Mouse (Mus musculus): ENCODE results near the gene Evx2. TPM values are rescaled to one million over a fixed set of nuclear protein-coding genes. Genes with fewer than 3 reads are reported as not detected.
A peak's percentile ranks its signal among the peaks of the same experiment; 100 is the strongest.

Gene Evx2
- polyA plus RNA-seq, 1 experiment from 2014 or later: not detected

- H3K36me3 ChIP-seq (replicated peaks; ENCODE audit: insufficient read depth, low read length): no peaks in the 10 kb centered on the region
- H3K4me1 ChIP-seq (ENCODE audit: insufficient read depth): peaks cover 11% of the 10 kb centered on the region
- ATAC-seq (no peak), DNase-seq (no peak)
- no peak overlapping the region for H3K4me3 ChIP-seq (ENCODE audit: low read depth, low read length)
- H3K9ac ChIP-seq (replicated peaks): no peak overlapping the region
- H3K27ac ChIP-seq (ENCODE audit: low read depth): no peak overlapping the region
- H3K27me3 ChIP-seq (ENCODE audit: insufficient read depth, low read length): peaks cover 98% of the 10 kb centered on the region
- no peak overlapping the region for H3K4me2 ChIP-seq (ENCODE audit: low read depth, low read length)
- 5% methylated on average over 30 of the region's 30 CpGs for WGBS (ENCODE audit: insufficient replicate concordance)
- TF ChIP-seq CTCF (IDR thresholded peaks at IDR 0.05; ENCODE audit: low read depth): no peak
- H3K9me3 ChIP-seq (ENCODE audit: low read length): no peaks in the 10 kb centered on the region
These were observed 1.3 kb upstream of the Evx2 start for GRCm38 (mm10) chr2:74660421-74661375.

DNA sequence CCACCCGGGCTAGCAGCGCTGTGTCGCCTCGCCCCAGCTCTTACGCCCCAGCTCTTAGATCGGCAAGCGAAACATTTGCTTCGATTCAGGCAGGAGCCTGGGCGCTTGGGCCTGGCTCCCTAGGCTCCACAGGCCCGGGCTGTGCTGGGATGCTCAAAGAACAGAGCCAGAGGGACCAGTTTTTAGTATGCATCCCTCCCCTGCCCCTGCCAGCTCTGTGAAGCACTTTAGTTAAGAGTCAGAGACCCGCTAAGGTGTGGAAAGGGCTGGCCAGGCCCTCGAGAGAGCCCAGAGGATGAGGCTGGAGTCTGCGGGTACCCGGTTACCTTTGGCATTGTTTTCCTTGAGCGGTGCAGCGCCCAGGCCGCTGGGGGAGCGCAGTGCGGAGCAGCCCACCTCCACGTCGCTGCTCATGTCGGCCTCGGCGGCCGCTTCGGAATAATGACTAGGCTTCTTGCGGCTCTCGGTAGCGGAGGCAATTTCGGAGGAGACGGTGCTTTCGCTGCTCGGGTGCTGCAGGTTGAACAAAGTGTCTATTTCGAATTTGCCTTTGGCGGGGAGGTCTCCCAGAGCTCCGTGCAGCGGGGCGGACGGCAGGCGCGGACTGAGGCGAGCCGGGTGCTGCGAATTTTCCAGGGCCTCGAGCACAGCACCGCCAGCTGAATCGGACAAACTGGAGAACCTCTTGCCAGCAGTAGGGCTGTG is 538 bp downstream of the Evx2 start:
- Histone ChIP-seq H3K9ac (replicated peaks) (no peak overlapping the region), H3K4me3 (ENCODE audit: low read depth, low read length) (no peak overlapping the region), H3K9me3 (ENCODE audit: low read length) (no peaks in the 10 kb centered on the region), H3K4me1 (ENCODE audit: insufficient read depth) (peaks cover 15% of the 10 kb centered on the region), H3K27ac (ENCODE audit: low read depth) (no peak overlapping the region), H3K4me2 (ENCODE audit: low read depth, low read length) (no peak overlapping the region), H3K27me3 (ENCODE audit: insufficient read depth, low read length) (peaks cover 98% of the 10 kb centered on the region), H3K36me3 (replicated peaks; ENCODE audit: insufficient read depth, low read length) (no peaks in the 10 kb centered on the region)
- no peak for DNase-seq
- no peak for ATAC-seq
- WGBS (ENCODE audit: insufficient replicate concordance): 3% methylated on average over 47 of the region's 47 CpGs
- no peak for TF ChIP-seq CTCF (IDR thresholded peaks at IDR 0.05; ENCODE audit: low read depth)
- no peak for TF ChIP-seq EP300 (IDR thresholded peaks at IDR 0.05; ENCODE audit: low read depth)

- 2% methylated on average over 15 of the region's 15 CpGs for WGBS (ENCODE audit: insufficient replicate concordance)
- no peak overlapping the region for H3K9ac ChIP-seq (replicated peaks)
- H3K27ac ChIP-seq (ENCODE audit: low read depth): no peak overlapping the region
- H3K4me1 ChIP-seq (ENCODE audit: insufficient read depth): peaks cover 15% of the 10 kb centered on the region
- H3K4me2 ChIP-seq (ENCODE audit: low read depth, low read length): peak overlapping the region; percentile 51; the same call in 1 of the 2 replicates
- TF ChIP-seq CTCF (IDR thresholded peaks at IDR 0.05; ENCODE audit: low read depth): no peak
- TF ChIP-seq EP300 (IDR thresholded peaks at IDR 0.05; ENCODE audit: low read depth): no peak
- H3K36me3 ChIP-seq (replicated peaks; ENCODE audit: insufficient read depth, low read length): no peaks in the 10 kb centered on the region
- peak overlapping the region; percentile 22; the same call in 1 of the 2 replicates for H3K4me3 ChIP-seq (ENCODE audit: low read depth, low read length)
- H3K9me3 ChIP-seq (ENCODE audit: low read length): no peaks in the 10 kb centered on the region
- ATAC-seq (no peak), DNase-seq (no peak)
- peaks cover 94% of the 10 kb centered on the region for H3K27me3 ChIP-seq (ENCODE audit: insufficient read depth, low read length)
These were observed 1.2 kb downstream of the Evx2 start for GRCm38 (mm10) chr2:74658024-74658666.

DNA sequence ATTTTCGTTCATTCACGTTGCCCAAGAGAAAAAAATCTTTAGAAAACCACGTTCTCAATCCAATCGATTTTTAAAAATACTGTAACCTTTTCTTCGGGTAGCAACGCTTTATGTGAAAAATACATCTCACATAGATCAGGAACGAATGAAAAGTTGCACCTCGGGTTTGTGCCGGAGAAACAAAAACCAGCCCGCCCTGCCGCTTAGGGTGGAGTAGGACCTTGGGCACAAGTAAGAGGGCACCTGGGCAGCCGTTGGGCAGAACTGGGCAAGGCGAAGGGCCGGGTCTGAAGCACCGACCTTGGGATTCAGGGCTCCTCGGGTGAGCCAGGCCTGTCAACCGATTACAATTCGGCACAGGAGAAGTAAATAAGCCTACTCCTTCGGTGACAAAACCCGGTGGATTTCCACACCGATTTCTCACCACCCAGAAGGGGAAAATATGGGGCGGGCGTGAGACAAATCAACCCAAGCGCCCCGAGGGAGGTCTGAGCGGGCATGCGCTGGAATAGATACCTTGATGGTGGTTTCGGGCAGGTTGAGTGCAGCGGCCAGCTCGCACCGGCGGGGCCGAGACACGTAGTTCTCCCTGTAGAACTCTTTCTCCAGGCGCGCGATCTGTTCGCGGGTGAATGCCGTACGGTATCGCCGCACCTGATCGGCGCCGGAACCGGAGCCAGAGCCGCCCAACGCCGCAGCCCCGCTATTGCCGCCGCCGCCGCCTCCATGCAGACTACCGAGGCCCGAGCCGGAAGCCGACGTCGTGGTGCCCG is 1.9 kb downstream of the Evx2 start:
- Histone ChIP-seq H3K36me3 (replicated peaks; ENCODE audit: insufficient read depth, low read length) (no peaks in the 10 kb centered on the region), H3K4me2 (ENCODE audit: low read depth, low read length) (peak overlapping the region; percentile 51), H3K4me3 (ENCODE audit: low read depth, low read length) (peak overlapping the region; percentile 22), H3K9me3 (ENCODE audit: low read length) (no peaks in the 10 kb centered on the region), H3K4me1 (ENCODE audit: insufficient read depth) (peaks cover 15% of the 10 kb centered on the region), H3K27me3 (ENCODE audit: insufficient read depth, low read length) (peaks cover 89% of the 10 kb centered on the region), H3K9ac (replicated peaks) (no peak overlapping the region), H3K27ac (ENCODE audit: low read depth) (no peak overlapping the region)
- DNase-seq (no peak), ATAC-seq (no peak)
- WGBS (ENCODE audit: insufficient replicate concordance): 3% methylated on average over 62 of the region's 62 CpGs
- no peak for TF ChIP-seq CTCF (IDR thresholded peaks at IDR 0.05; ENCODE audit: low read depth)
- no peak for TF ChIP-seq EP300 (IDR thresholded peaks at IDR 0.05; ENCODE audit: low read depth)

DNA sequence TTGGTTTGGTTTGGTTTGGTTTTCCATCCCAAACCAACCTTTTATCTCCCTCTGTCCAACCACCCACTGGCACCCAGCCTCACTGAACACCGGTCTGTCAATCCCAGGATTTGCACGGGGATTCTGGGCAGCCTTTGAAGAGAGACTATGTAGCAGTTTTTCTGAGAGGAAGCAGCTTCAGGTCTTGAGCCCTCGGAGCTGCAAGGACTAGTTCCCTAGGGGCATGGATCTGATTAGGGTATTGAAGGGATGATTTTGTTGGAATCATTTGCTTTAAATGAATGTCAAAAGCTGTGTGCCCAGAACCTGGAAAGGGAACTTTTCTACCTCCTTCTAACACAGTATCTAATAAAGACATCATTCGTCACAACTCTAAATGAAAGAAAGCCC is 2.7 kb downstream of the Evx2 start:
- no peak for TF ChIP-seq CTCF (IDR thresholded peaks at IDR 0.05; ENCODE audit: low read depth)
- TF ChIP-seq EP300 (IDR thresholded peaks at IDR 0.05; ENCODE audit: low read depth): no peak
- H3K27me3 ChIP-seq (ENCODE audit: insufficient read depth, low read length): peaks cover 89% of the 10 kb centered on the region
- no peak overlapping the region for H3K27ac ChIP-seq (ENCODE audit: low read depth)
- ATAC-seq: no peak
- no peak for DNase-seq
- no peak overlapping the region for H3K9ac ChIP-seq (replicated peaks)
- H3K4me3 ChIP-seq (ENCODE audit: low read depth, low read length): no peak overlapping the region
- H3K4me2 ChIP-seq (ENCODE audit: low read depth, low read length): no peak overlapping the region
- H3K9me3 ChIP-seq (ENCODE audit: low read length): no peaks in the 10 kb centered on the region
- H3K36me3 ChIP-seq (replicated peaks; ENCODE audit: insufficient read depth, low read length): no peaks in the 10 kb centered on the region
- 4% methylated on average over 4 of the region's 4 CpGs for WGBS (ENCODE audit: insufficient replicate concordance)
- H3K4me1 ChIP-seq (ENCODE audit: insufficient read depth): peaks cover 15% of the 10 kb centered on the region

Measured in liver, postnatal 0 days (tissue).